Mouse (Mus musculus) MEL (cell line): ENCODE data around the gene Cblb. TPM values are rescaled to one million over a fixed set of nuclear protein-coding genes. Genes with fewer than 3 reads are reported as not detected.

ENCODE experiments used
- DNase-seq: peaks from one replicate; pipeline ENCODE4 v3.0.0; 2011; ENCODE audit warnings: low read depth, low spot score
- H3K27ac ChIP-seq: 2 replicates; pipeline ENCODE4 v1.5.1; 2012; ENCODE audit warnings: low read depth, mild to moderate bottlenecking, control low read depth, low read length, moderate library complexity; ENCODE audit not compliant: control insufficient read depth
- H3K27me3 ChIP-seq, 2 experiments: fragments of 150-350 bp in 1 of 2; sonication (generic) in 1 of 2; 2 replicates each; pipeline ENCODE4 v1.6.1; 2012; ENCODE audit warnings: low read length in 2 of 2, mild to moderate bottlenecking in 2 of 2, improper control_type of control experiment in 1 of 2, moderate library complexity in 1 of 2; ENCODE audit not compliant: insufficient read depth in 2 of 2, control insufficient read depth in 1 of 2
- H3K36me3 ChIP-seq, 2 experiments: 2 replicates each; pipeline ENCODE4 v1.6.1; 2012 to 2014; ENCODE audit warnings: low read length in 2 of 2, improper control_type of control experiment in 1 of 2, inconsistent platforms in 1 of 2, mild to moderate bottlenecking in 1 of 2; ENCODE audit not compliant: insufficient read depth in 2 of 2, control insufficient read depth in 1 of 2
- H3K4me1 ChIP-seq, 2 experiments: fragments of 150-350 bp in 1 of 2; sonication (generic) in 1 of 2; 2 replicates each; pipeline ENCODE4 v1.6.1; 2012; ENCODE audit warnings: low read length in 2 of 2, improper control_type of control experiment in 1 of 2, mild to moderate bottlenecking in 1 of 2; ENCODE audit not compliant: insufficient read depth in 2 of 2, control insufficient read depth in 1 of 2
- H3K4me3 ChIP-seq, 2 experiments: fragments of 150-350 bp in 1 of 2; sonication (generic) in 1 of 2; 2 replicates each; pipeline ENCODE4 v1.5.1; 2012; ENCODE audit warnings: low read depth in 2 of 2, low read length in 2 of 2, mild to moderate bottlenecking in 2 of 2, moderate library complexity in 2 of 2, control low read depth in 1 of 2, improper control_type of control experiment in 1 of 2; ENCODE audit not compliant: control insufficient read depth in 1 of 2, insufficient read depth in 1 of 2
- H3K79me2 ChIP-seq: 2 replicates; pipeline ENCODE4 v1.6.1; 2012; ENCODE audit warnings: mild to moderate bottlenecking, low read length, moderate library complexity; ENCODE audit not compliant: control insufficient read depth, poor library complexity, insufficient read depth
- H3K9ac ChIP-seq: 2 replicates; pipeline ENCODE4 v1.6.1; 2012; ENCODE audit warnings: low read depth, mild to moderate bottlenecking, control low read depth, low read length, moderate library complexity; ENCODE audit not compliant: control insufficient read depth, poor library complexity, severe bottlenecking
- H3K9me3 ChIP-seq: fragments of 150-350 bp; sonication (generic); replicated peaks from 2 replicates; pipeline ENCODE4 v1.6.1; 2012; ENCODE audit warnings: mild to moderate bottlenecking, low read length, improper control_type of control experiment, moderate library complexity; ENCODE audit not compliant: insufficient read depth
- BHLHE40 ChIP-seq: IDR thresholded peaks from 2 replicates; pipeline ENCODE4 v1.6.1; 2012; ENCODE audit warnings: low read depth, mild to moderate bottlenecking, inconsistent platforms, low read length, improper control_type of control experiment, borderline replicate concordance
- CHD2 ChIP-seq: IDR thresholded peaks from 2 replicates; pipeline ENCODE4 v1.6.1; 2011; ENCODE audit warnings: low read length, improper control_type of control experiment
- E2F4 ChIP-seq: IDR thresholded peaks from 2 replicates; pipeline ENCODE4 v1.6.1; 2011; ENCODE audit warnings: low read depth, low read length, improper control_type of control experiment, borderline replicate concordance
- ELF1 ChIP-seq: IDR thresholded peaks from 2 replicates; pipeline ENCODE4 v1.6.1; 2014; ENCODE audit warnings: low read depth, mild to moderate bottlenecking, inconsistent platforms, low read length, improper control_type of control experiment, moderate library complexity
- EP300 ChIP-seq, 2 experiments: IDR thresholded peaks; 2 replicates each; pipeline ENCODE4 v1.6.1; 2011; ENCODE audit warnings: improper control_type of control experiment in 2 of 2, low read length in 2 of 2, low read depth in 1 of 2, mild to moderate bottlenecking in 1 of 2
- ETS1 ChIP-seq: IDR thresholded peaks from 2 replicates; pipeline ENCODE4 v1.6.1; 2012; ENCODE audit warnings: low read depth, mild to moderate bottlenecking, inconsistent platforms, low read length, improper control_type of control experiment, moderate library complexity
- GATA1 ChIP-seq: IDR thresholded peaks from 2 replicates; pipeline ENCODE4 v1.6.1; 2011; ENCODE audit warnings: low read depth, low read length, improper control_type of control experiment
- MAX ChIP-seq: IDR thresholded peaks from 2 replicates; pipeline ENCODE4 v1.6.1; 2011; ENCODE audit warnings: low read length, improper control_type of control experiment
- MAZ ChIP-seq: IDR thresholded peaks from 2 replicates; pipeline ENCODE4 v1.6.1; 2012; ENCODE audit warnings: low read depth, mild to moderate bottlenecking, inconsistent platforms, low read length, improper control_type of control experiment
- MXI1 ChIP-seq: IDR thresholded peaks from 2 replicates; pipeline ENCODE4 v1.6.1; 2011; ENCODE audit warnings: mild to moderate bottlenecking, low read depth, low read length, improper control_type of control experiment
- MYB ChIP-seq: IDR thresholded peaks from 2 replicates; pipeline ENCODE4 v1.6.1; 2011; ENCODE audit warnings: mild to moderate bottlenecking, low read depth, low read length, improper control_type of control experiment
- MYC ChIP-seq: IDR thresholded peaks from 2 replicates; pipeline ENCODE4 v1.6.1; 2011; ENCODE audit warnings: low read depth, mild to moderate bottlenecking, low read length, improper control_type of control experiment, moderate library complexity
- NRF1 ChIP-seq: IDR thresholded peaks from 2 replicates; pipeline ENCODE4 v1.6.1; 2014; ENCODE audit warnings: low read depth, mild to moderate bottlenecking, inconsistent platforms, low read length, improper control_type of control experiment, moderate library complexity; ENCODE audit not compliant: poor library complexity, insufficient read depth, severe bottlenecking
- POLR2AphosphoS2 ChIP-seq: IDR thresholded peaks from 2 replicates; pipeline ENCODE4 v1.6.1; 2011; ENCODE audit warnings: low read length, improper control_type of control experiment
- POLR2AphosphoS5 ChIP-seq: IDR thresholded peaks from 2 replicates; pipeline ENCODE4 v1.6.1; 2012; ENCODE audit warnings: low read depth, borderline replicate concordance, mild to moderate bottlenecking, inconsistent platforms, low read length, moderate library complexity, mixed read lengths
- RCOR1 ChIP-seq: IDR thresholded peaks from 2 replicates; pipeline ENCODE4 v1.6.1; 2012; ENCODE audit warnings: low read depth, mild to moderate bottlenecking, inconsistent platforms, low read length, improper control_type of control experiment
- SMC3 ChIP-seq: IDR thresholded peaks from 2 replicates; pipeline ENCODE4 v1.6.1; 2011; ENCODE audit warnings: low read depth, low read length, improper control_type of control experiment
- TBP ChIP-seq: IDR thresholded peaks from 2 replicates; pipeline ENCODE4 v1.8.0; 2011; ENCODE audit warnings: low read depth, low read length, improper control_type of control experiment
- TCF12 ChIP-seq: IDR thresholded peaks from 2 replicates; pipeline ENCODE4 v1.6.1; 2014; ENCODE audit warnings: low read depth, mild to moderate bottlenecking, inconsistent platforms, low read length, improper control_type of control experiment, moderate library complexity
- ZKSCAN1 ChIP-seq: IDR thresholded peaks from 2 replicates; pipeline ENCODE4 v1.6.1; 2012; ENCODE audit warnings: low read depth, mild to moderate bottlenecking, inconsistent platforms, low read length, improper control_type of control experiment, moderate library complexity
- polyA plus RNA-seq, 2 experiments: library from polyadenylated mRNA; stranded (reverse) in 1 of 2; unstranded in 1 of 2; fragments of >175 nt in 1 of 2; fragments of >200 nt in 1 of 2; gene quantifications; 2 replicates each; pipeline versions ENCODE4 v1.2.1 to v1.2.4; 2012; ENCODE audit warnings: low replicate concordance in 2 of 2, low read depth in 1 of 2; ENCODE audit not compliant: insufficient read length in 2 of 2, insufficient read depth in 1 of 2, missing spikeins in 1 of 2
- total RNA-seq: library from RNA; depleted of rRNA; stranded (reverse); fragments of 300-350 nt; gene quantifications from 2 replicates; pipeline ENCODE4 v1.2.3, GENCODE M21; 2012

The Cblb gene
- total and polyA plus RNA-seq, 3 experiments: 1.5 to 5.7 TPM; not detected in 1

- H3K4me1 ChIP-seq: no peaks in the 10 kb centered on the region
- no peaks in the 10 kb centered on the region for H3K27me3 ChIP-seq
- no peaks in the 10 kb centered on the region for H3K79me2 ChIP-seq
- no peak for TF ChIP-seq MYB
- TF ChIP-seq E2F4: no peak
- no peak for TF ChIP-seq NRF1
- no peak for TF ChIP-seq RCOR1
- TF ChIP-seq MYC: no peak
- no peak for TF ChIP-seq MAX
- no peak for TF ChIP-seq TBP
- no peak for TF ChIP-seq MXI1
- no peak for TF ChIP-seq ZKSCAN1
- H3K9ac ChIP-seq: no peak overlapping the region
- no peak overlapping the region for H3K4me3 ChIP-seq
- H3K36me3 ChIP-seq: no peaks in the 10 kb centered on the region
- no peak overlapping the region for H3K27ac ChIP-seq
- no peak for DNase-seq
- H3K9me3 ChIP-seq: no peaks in the 10 kb centered on the region
Measured at GRCm38 (mm10) chr16:51988027-51988426, 43.0 kb upstream of the Cblb start.

GRCm38 (mm10) chr16:51989259-51989658 lies 41.8 kb upstream of the Cblb start:
- no peak for TF ChIP-seq ETS1
- no peak for TF ChIP-seq ELF1
- no peak for TF ChIP-seq MYB
- TF ChIP-seq GATA1: no peak
- TF ChIP-seq NRF1: no peak
- TF ChIP-seq EP300 (IDR thresholded peaks at IDR 0.05; ENCODE audit: low read depth in 1 of 2, low read length in 2 of 2): no peak
- no peak for TF ChIP-seq MXI1
- TF ChIP-seq E2F4: no peak
- no peak for TF ChIP-seq POLR2AphosphoS2
- TF ChIP-seq TCF12: no peak
- TF ChIP-seq CHD2: no peak
- TF ChIP-seq SMC3: no peak
- no peak for TF ChIP-seq POLR2AphosphoS5
- TF ChIP-seq MAZ: no peak
- TF ChIP-seq BHLHE40: no peak

More at GRCm38 (mm10) chr16:51989259-51989658, 41.8 kb upstream of the Cblb start:
- DNase-seq: no peak
- Histone ChIP-seq H3K36me3 (no peaks in the 10 kb centered on the region), H3K9me3 (no peaks in the 10 kb centered on the region), H3K79me2 (no peaks in the 10 kb centered on the region), H3K4me3 (no peak overlapping the region), H3K27me3 (no peaks in the 10 kb centered on the region), H3K4me1 (no peaks in the 10 kb centered on the region), H3K27ac (no peak overlapping the region), H3K9ac (no peak overlapping the region)
